Mouse (Mus musculus) hindbrain, embryonic 12.5 days (tissue): ENCODE results near the gene Ceacam20. TPM values are rescaled to one million over a fixed set of nuclear protein-coding genes. Genes with fewer than 3 reads are reported as not detected.
"Not testable (repeated sequence)": the region's sequence is repeated elsewhere in the genome, so short reads cannot be mapped to it uniquely, and the experiment has no call there.

ENCODE experiments used
- ATAC-seq: fragments of 200-750 bp; cut with Nextera tagmentation; 2 replicates; pipeline ENCODE4 v1.8.0; 2017; ENCODE audit warnings: moderate TSS enrichment; ENCODE audit not compliant: low FRiP score
- H3K27ac ChIP-seq: fragments of 300-500 bp; sonication (generic); 2 replicates; pipeline ENCODE4 v1.5.1; 2016; ENCODE audit warnings: mild to moderate bottlenecking
- H3K27me3 ChIP-seq: fragments of 300-500 bp; sonication (generic); 2 replicates; pipeline ENCODE4 v1.6.1; 2016; ENCODE audit warnings: mild to moderate bottlenecking
- H3K36me3 ChIP-seq: fragments of 300-500 bp; sonication (generic); 2 replicates; pipeline ENCODE4 v1.6.1; 2016; ENCODE audit warnings: mild to moderate bottlenecking
- H3K4me1 ChIP-seq: fragments of 300-500 bp; sonication (generic); 2 replicates; pipeline ENCODE4 v1.6.1; 2016
- H3K4me2 ChIP-seq: fragments of 300-500 bp; sonication (generic); replicated peaks from 2 replicates; pipeline ENCODE4 v1.6.1; 2016; ENCODE audit warnings: mild to moderate bottlenecking
- H3K4me3 ChIP-seq: fragments of 300-500 bp; sonication (generic); 2 replicates; pipeline ENCODE4 v1.5.1; 2016; ENCODE audit warnings: mild to moderate bottlenecking
- H3K9ac ChIP-seq: fragments of 300-500 bp; sonication (generic); 2 replicates; pipeline ENCODE4 v1.6.1; 2016; ENCODE audit warnings: mild to moderate bottlenecking, moderate library complexity
- H3K9me3 ChIP-seq: fragments of 300-500 bp; sonication (generic); replicated peaks from 2 replicates; pipeline ENCODE4 v1.6.1; 2016; ENCODE audit warnings: mild to moderate bottlenecking
- WGBS: fragments of 180-500 bp; shearing (Covaris S2); methylation state at CpG from one replicate; pipeline ENCODE4 v1.1.7; 2016; 5-methylcytosine and 5-hydroxymethylcytosine counted together
- polyA plus RNA-seq: library from polyadenylated mRNA; unstranded; fragments of >200 nt; fragmentation: Nextera tagmentation; extraction: Ambion mirVana; gene quantifications from 2 replicates; pipeline ENCODE4 v1.2.1, GENCODE M21; 2016

Ceacam20 gene
- polyA plus RNA-seq, 1 experiment from 2014 or later = not detected

DNA sequence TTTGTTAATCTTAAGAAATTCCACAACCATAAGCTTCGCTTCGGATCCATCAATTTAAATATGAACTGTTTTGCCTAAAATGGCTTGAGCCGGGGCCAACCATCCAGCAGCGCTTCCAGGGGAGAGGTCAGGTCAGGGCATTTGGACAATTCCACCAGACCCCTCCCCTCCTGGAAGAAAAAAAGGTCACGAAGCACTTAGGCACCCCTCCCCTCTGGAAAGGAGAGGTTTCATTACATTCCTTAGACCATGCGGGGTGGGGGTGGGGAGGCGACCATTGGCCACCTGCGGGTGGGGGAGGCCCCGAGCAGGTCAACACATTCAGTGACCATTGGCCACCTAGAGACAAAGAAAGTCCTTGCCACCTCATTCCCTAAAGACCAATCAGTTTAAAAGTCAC, 12.2 kb upstream of the Ceacam20 start:
- 50% methylated on average over 9 of the region's 9 CpGs for WGBS
- H3K27ac ChIP-seq = no peak overlapping the region
- no peak for ATAC-seq

DNA sequence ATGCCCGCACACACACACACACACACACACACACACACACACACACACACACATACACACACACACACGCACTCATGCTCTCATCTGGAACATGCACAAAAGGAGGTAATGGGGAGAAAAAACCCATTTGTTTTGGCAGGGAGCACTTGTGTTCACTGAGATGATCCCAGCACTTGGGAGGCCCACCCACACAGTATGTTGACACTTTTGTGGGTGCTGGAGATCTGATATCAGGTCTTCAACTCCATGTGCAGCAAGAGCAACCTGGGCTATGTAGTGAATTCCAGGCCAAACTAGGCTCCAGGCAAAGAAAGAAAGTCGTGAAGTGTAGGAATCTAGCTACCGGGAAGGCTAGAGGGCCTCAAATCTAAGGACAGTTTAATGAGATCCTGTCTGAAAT, 9.4 kb upstream of the Ceacam20 start:
- whole genome bisulfite sequencing = 83% methylated on average over 4 of the region's 4 CpGs
- ATAC-seq = no peak
- Histone ChIP-seq H3K4me3 (no peak overlapping the region), H3K27ac (no peak overlapping the region), H3K4me1 (no peaks in the 10 kb centered on the region), H3K9ac (no peak overlapping the region), H3K4me2 (no peak overlapping the region), H3K9me3 (0 out of 2 replicates have a peak, but pooled peaks cover 2% of the 10 kb centered on the region), H3K36me3 (no peaks in the 10 kb centered on the region), H3K27me3 (no peaks in the 10 kb centered on the region)

More for the DNA sequence above, 12.2 kb upstream of the Ceacam20 start:
- Histone ChIP-seq H3K4me3 (no peak overlapping the region), H3K27me3 (no peaks in the 10 kb centered on the region), H3K9ac (no peak overlapping the region), H3K4me2 (no peak overlapping the region), H3K4me1 (no peaks in the 10 kb centered on the region), H3K9me3 (no peaks in the 10 kb centered on the region), H3K36me3 (no peaks in the 10 kb centered on the region)

DNA sequence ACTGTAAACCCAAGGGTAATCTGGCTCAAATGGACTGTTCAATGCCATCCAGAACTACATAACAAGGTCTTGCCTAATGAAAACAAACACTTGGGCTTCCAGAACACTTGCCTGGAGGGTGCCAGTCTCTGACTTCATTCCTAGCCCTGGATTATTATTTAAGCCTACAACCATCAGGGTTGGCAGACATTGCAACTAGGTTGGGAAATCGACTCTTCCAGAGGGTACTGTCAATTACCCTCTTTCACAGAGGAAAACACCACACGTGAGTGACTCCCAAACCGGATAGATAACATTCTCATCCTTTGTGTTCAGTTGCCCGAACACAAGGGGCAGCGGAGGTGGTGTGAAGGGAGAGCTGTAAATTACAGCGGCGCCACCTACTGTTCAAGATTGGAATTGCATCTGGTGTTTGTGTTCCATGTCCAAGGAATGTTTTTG, 8.9 kb upstream of the Ceacam20 start:
- H3K36me3 ChIP-seq = no peaks in the 10 kb centered on the region
- no peaks in the 10 kb centered on the region for H3K4me1 ChIP-seq
- H3K27ac ChIP-seq = no peak overlapping the region
- 0 out of 2 replicates have a peak, but pooled peaks cover 4% of the 10 kb centered on the region for H3K9me3 ChIP-seq
- H3K4me2 ChIP-seq = no peak overlapping the region
- WGBS = 4% methylated on average over 7 of the region's 7 CpGs
- ATAC-seq = no peak; the same call in 1 of the 2 replicates
- H3K27me3 ChIP-seq = no peaks in the 10 kb centered on the region
- peak overlapping the region; percentile 13; the same call in 1 of the 2 replicates for H3K9ac ChIP-seq
- H3K4me3 ChIP-seq = no peak overlapping the region

DNA sequence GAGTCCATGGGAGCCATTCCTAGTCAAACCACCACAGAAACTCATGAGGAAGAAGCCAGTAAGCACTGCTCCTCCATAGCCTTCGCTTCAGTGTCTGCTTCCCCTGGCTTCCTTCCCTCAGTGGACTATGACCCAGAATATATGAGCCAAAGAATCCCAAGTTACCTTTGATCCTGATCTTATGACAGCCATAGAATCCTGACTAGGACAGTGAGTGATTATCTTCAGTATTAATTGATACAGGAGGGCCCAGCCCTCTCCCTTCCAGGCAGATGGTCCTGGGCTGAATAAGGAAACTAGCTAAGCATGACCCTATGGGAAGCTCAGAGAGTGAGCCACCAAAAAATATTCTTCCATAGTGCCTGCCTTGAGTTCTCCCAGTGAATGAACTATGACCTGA, 2.8 kb upstream of the Ceacam20 start:
- Histone ChIP-seq H3K4me2 (no peak overlapping the region), H3K4me3 (no peak overlapping the region), H3K9ac (no peak overlapping the region), H3K9me3 (peaks cover 4% of the 10 kb centered on the region; the same call in 1 of the 2 replicates), H3K4me1 (no peaks in the 10 kb centered on the region), H3K27ac (no peak overlapping the region), H3K27me3 (no peaks in the 10 kb centered on the region), H3K36me3 (no peaks in the 10 kb centered on the region)
- ATAC-seq = no peak
- 78% methylated on average over 1 of the region's 1 CpGs for WGBS

DNA sequence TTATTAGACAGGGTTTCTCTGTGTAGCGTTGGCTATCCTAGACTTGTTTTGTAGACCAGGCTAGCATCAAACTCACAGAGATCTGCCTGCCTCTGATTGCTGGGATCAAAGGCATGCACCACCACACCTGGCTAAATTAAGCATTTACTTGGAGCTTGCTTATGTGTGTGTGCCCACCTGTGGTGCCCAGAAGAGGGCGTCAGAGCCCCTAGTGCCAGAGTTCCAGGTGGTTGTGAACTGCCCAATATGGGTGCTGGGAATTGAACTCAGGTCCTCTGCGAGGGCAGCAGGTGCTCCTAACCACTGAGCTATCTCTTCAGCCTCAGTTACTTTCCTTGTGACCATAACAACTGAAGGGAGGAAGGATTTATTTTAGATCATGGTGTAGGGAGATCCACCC, 3.9 kb downstream of the Ceacam20 start:
- WGBS = 71% methylated on average over 3 of the region's 3 CpGs
- H3K4me3 ChIP-seq = no peak overlapping the region
- H3K36me3 ChIP-seq = no peaks in the 10 kb centered on the region
- no peak overlapping the region for H3K9ac ChIP-seq
- H3K4me1 ChIP-seq = no peaks in the 10 kb centered on the region
- ATAC-seq = no peak
- H3K27me3 ChIP-seq = no peaks in the 10 kb centered on the region
- H3K27ac ChIP-seq = no peak overlapping the region
- H3K4me2 ChIP-seq = no peak overlapping the region
- H3K9me3 ChIP-seq = peaks cover 16% of the 10 kb centered on the region

DNA sequence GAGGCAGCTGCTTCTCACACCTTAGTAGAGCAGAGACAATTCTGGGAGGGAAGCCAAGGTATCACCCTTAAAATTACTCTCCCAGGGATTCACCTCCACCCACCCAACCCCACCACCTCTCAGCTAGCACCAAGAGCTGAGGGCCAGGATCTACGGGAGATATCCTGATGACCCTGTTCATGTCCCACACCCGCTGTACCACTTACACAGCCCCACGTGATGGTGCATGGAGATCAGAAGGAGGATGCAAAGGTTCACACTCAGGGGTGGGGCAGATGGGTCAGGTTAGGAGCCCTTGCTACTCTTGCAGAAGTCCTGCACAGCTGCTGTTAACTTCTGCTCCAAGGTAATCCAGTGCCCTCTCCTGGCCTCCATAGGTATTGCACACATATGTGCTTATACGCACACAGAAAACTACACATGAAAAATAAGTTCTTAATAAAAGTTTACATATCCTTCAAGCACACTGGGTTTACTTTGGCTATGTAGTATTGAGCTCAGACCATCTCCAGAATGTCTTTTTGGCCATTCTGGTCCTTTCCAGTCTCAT, 4.4 kb downstream of the Ceacam20 start:
- Histone ChIP-seq H3K9me3 (peaks cover 16% of the 10 kb centered on the region), H3K4me1 (no peaks in the 10 kb centered on the region), H3K27me3 (no peaks in the 10 kb centered on the region), H3K36me3 (no peaks in the 10 kb centered on the region), H3K9ac (no peak overlapping the region), H3K4me2 (no peak overlapping the region), H3K27ac (no peak overlapping the region), H3K4me3 (no peak overlapping the region)
- ATAC-seq = no peak
- WGBS = 93% methylated on average over 4 of the region's 4 CpGs

DNA sequence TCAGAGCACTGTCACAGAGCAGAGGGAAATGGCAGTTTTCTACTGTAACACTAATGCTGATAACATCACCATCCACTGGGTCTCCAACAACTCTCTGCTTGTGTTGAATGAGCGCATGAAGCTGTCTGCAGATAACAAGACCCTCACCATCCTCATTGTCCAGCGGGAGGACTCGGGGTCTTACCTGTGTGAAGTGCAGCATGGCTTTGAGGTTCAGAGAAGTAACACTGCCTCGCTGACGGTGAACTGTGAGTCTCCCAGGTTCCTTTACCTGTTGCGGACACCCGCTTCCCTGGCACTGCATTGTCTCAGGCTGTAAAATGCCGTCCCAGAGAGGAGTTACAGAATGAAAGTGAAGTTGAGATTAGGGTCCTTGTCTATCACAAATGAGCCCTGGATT, 5.0 kb downstream of the Ceacam20 start:
- Histone ChIP-seq H3K9me3 (peaks cover 21% of the 10 kb centered on the region), H3K27ac (no peak overlapping the region), H3K4me3 (no peak overlapping the region), H3K4me2 (no peak overlapping the region), H3K27me3 (no peaks in the 10 kb centered on the region), H3K9ac (no peak overlapping the region), H3K36me3 (no peaks in the 10 kb centered on the region), H3K4me1 (no peaks in the 10 kb centered on the region)
- WGBS = 90% methylated on average over 8 of the region's 8 CpGs
- no peak for ATAC-seq

DNA sequence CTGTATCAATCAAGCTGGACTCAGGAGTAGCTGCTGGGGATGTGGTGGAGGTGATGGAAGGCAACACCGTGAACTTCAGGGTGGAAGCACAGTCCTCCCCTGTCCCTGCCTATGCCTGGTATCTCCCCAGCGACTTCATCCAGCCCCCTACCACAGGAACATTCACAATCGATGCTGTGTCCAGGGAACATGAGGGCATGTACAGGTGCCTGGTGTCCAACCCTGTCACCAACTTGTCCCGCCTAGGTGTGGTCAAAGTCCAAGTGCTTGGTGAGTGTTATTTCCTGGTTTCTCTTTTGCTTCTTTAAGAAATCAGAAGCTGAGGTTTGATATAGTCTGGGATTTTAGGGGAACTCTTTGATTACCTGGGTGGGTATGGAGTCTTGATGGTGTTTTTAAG, 6.3 kb downstream of the Ceacam20 start:
- ATAC-seq = no peak
- Histone ChIP-seq H3K27me3 (no peaks in the 10 kb centered on the region), H3K36me3 (no peaks in the 10 kb centered on the region), H3K4me1 (no peaks in the 10 kb centered on the region), H3K9me3 (peaks cover 24% of the 10 kb centered on the region), H3K4me3 (no peak overlapping the region), H3K9ac (no peak overlapping the region), H3K4me2 (no peak overlapping the region), H3K27ac (no peak overlapping the region)
- WGBS = 91% methylated on average over 4 of the region's 4 CpGs

DNA sequence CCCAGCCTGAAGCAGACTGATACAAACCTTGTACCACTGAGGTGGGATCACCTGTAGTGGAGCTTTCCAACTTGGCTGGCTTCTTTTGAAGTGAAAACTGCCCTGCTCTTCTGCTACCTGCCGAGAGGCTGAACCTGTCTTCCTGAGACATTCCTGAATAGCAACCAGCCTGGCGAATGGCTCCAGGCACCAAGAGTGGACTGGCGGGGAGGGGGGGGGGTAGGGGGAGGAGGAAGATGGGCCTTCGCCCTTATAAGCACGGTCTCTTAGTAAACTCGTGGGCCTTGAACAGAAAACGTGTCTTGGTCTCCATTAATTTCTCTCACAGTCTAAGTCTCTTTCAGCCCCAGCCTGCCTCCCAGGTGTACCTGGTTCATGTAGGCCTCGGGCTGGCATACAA, 26.0 kb downstream of the Ceacam20 start, which contains the start of gene Nlrp9b:
TSS of gene Nlrp9b (plus strand) at position 301 of the 400 bp plus-strand sequence.
- not testable (repeated sequence) for H3K27ac ChIP-seq, ATAC-seq

DNA sequence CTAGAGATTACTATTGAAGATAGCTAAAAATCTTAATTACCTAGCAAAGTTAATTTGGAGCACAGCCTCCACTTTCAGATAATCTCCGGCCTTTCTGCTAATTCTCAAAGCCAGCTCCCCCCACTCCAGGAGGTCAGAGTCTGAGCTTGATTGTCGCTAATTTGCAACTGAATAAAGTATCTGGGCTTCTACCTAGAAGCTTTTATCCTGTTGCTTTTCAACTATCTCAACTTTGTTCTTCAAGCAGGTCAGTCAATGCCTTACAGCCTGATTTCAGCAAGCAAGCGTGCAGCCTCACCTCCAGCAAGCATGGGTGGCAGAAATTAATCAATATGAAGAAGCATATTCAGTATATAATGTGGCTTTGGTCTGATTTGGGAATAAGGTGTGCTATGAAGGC, 31.5 kb downstream of the Ceacam20 start:
- 61% methylated on average over 3 of the region's 3 CpGs for WGBS

More for the DNA sequence above, 26.0 kb downstream of the Ceacam20 start, which contains the start of gene Nlrp9b:
- H3K9ac ChIP-seq, H3K4me2 ChIP-seq, H3K4me1 ChIP-seq, H3K27me3 ChIP-seq, H3K4me3 ChIP-seq, H3K36me3 ChIP-seq: not testable (repeated sequence)
- H3K9me3 ChIP-seq = peaks cover 25% of the 10 kb centered on the region
- 78% methylated on average over 7 of the region's 8 CpGs for whole genome bisulfite sequencing

DNA sequence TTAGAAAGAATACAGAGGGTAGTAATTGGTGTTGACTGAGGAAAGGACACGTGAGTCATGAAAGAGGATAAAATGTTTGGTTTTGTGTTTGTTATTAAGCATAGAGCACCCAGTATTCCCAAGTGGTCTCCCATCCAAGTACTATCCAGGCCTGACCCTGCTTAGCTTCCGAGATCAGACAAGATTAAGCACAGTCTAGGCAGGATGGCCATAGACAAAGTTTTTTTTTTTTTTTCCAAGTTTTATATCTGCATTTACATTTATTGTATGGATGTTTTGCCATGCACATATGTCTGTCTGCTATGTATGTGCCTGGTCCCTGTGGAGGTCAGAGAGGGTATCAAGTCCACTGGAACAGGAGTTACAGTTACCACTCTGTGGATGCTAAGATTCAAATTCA, 44.8 kb downstream of the Ceacam20 start:
- Histone ChIP-seq H3K9ac (no peak overlapping the region), H3K27ac (no peak overlapping the region), H3K9me3 (peaks cover 14% of the 10 kb centered on the region), H3K36me3 (no peaks in the 10 kb centered on the region), H3K27me3 (no peaks in the 10 kb centered on the region), H3K4me2 (no peak overlapping the region), H3K4me3 (no peak overlapping the region), H3K4me1 (no peaks in the 10 kb centered on the region)
- 68% methylated on average over 2 of the region's 2 CpGs for WGBS
- no peak for ATAC-seq

More for the DNA sequence above, 31.5 kb downstream of the Ceacam20 start:
- H3K4me2 ChIP-seq, H3K9ac ChIP-seq, H3K4me1 ChIP-seq, H3K27me3 ChIP-seq, ATAC-seq, H3K27ac ChIP-seq, H3K36me3 ChIP-seq, H3K4me3 ChIP-seq: not testable (repeated sequence)
- peaks cover 21% of the 10 kb centered on the region for H3K9me3 ChIP-seq
